Mouse (Mus musculus) kidney, adult 8-10 months (tissue): ENCODE measurements at regions not wholly inside any gene's neighbourhood (a gene's known extent, or its start where the extent isn't known, plus 50 kb on each side); places are given as distances from the start of the nearest gene placed in this dataset.
"Not testable (repeated sequence)": the region's sequence is repeated elsewhere in the genome, so short reads cannot be mapped to it uniquely, and the experiment has no call there.

Source experiments
- DNase-seq, 2 experiments: peaks; one replicate each; pipeline ENCODE4 v3.0.0; 2022

DNA sequence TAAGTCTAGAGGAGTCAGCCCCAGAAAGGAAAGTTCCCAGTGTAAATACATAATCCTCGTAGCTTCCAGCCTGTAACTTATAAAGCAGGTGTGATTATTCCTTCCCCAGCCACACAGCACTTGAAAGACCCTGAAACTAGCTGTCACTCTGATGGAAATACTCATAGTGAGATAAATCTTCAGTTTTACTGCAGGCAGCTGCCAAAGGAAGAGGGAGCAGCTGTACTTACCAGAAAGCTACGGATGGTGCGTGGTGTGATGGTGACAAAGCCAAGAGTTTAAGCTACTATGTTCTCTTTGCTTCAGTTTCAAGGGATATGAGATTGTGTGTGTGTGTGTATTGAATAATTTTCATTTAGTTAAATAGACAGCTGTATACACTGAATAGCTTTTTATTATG, 1007.1 kb downstream of the Robo2 start:
- DNase-seq, result no peak

DNA sequence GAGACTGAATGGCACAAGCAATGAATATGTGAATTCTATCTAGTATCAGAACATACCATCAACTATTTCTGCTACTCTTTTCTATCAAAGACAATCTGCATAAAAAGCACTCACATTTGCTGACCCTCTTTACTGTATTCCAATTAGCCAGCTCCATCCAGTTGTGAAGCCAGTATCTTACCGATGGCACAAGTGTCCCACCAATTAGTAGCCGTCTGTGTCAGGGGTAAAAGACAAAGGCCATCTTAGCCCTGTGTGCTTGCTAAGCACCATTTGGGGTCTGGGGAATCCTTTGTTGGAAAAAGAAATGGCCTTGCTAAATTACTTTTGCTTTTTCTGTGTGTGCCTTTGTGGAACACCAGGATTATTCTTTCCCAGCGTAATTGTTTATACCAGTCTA, 1007.5 kb downstream of the Robo2 start:
- DNase-seq, result no peak

DNA sequence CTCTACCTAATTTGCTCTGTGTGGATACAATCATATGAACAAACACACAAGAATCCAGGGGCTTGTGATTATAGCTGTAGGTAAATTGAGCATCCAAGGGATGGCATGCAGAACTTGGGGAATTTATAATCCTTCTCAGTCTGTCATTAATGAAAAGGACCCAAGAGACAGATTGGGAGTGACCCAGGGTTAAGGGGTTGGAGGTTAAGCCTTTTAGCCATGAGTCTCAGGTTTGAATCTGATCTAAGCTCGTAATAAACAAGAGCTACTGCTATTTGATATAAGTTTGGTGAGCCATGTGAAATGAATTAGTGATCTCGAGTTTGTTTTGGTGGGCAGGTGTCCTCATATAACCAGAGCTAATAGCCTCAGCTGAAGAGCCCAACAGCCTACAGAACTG, 1032.6 kb downstream of the Robo2 start:
- DNase-seq, result no peak

DNA sequence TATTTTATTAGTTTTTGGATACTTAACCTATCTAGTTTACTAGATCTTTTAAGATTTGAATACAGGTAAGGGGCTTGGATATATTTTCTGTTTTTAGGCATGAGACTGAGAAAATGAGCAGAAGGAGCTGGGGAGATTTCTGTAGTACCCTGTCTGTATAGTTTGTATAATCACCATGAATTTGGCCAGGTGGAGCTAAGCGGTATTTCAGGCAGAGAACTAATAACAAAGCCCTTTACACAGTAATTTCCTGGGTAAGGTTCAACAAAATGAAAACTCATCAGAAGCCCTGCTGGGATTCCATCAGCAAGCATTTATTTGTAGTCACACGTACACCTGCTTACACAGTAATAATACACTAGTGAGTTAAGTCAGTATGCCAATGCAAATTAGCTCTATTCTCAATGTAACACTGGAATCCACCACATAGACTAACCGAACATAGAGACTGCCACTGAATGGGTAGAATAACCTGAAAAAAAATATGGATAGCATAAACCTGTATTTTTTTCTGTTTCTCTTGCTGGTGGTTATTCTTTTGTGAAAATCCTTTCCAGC, 1036.9 kb downstream of the Robo2 start:
- no peak for DNase-seq

DNA sequence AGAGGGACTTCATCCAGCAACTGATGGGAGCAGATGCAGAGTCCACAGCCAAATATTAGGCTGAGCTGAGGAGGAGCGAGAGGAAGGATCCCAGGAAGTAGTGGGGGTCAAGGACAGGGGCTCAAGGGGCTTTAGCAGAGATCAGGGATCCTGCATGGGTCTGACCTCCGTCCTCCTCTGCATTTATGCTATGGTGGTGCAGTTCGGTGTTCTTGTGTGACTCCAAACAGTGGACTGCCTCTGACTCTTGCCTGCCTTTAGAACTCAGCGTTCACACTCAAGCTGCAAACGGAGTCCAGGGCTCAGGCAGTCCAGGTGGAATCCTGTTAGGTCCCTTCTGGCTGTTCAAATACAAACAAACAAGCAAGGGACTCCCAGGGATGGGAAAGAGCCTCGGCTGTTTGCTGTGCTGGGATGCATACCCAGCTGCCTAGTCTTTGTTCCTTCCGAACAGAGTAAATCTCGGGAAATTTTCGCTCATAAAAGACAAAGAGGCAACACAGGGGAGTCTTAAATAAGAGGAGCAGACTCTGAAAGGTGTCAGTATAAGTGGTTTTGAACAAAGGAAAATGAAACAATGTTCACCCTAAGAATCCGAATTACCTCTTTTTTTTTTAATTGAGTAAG, 1042.9 kb downstream of the Robo2 start:
- no peak for DNase-seq

DNA sequence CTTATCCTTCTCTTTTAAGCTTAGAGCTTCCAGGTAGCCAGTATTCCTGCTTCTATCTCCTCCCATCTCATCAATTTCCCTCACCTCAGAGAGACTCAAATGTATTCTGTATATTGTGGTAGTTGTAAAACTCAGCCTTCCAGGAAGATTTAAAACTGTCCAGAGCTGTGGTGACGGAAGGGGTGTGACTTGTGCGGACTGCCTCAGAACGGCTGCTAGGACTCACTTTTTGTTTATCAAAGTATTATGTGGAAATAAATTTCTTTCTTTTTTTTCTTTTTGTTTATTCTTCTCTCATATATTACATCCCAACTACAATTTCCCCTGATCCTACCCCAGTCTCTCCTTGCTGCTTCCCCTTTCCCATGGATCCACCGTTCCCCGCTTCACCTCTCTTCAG, 1043.7 kb downstream of the Robo2 start:
- no peak for DNase-seq

DNA sequence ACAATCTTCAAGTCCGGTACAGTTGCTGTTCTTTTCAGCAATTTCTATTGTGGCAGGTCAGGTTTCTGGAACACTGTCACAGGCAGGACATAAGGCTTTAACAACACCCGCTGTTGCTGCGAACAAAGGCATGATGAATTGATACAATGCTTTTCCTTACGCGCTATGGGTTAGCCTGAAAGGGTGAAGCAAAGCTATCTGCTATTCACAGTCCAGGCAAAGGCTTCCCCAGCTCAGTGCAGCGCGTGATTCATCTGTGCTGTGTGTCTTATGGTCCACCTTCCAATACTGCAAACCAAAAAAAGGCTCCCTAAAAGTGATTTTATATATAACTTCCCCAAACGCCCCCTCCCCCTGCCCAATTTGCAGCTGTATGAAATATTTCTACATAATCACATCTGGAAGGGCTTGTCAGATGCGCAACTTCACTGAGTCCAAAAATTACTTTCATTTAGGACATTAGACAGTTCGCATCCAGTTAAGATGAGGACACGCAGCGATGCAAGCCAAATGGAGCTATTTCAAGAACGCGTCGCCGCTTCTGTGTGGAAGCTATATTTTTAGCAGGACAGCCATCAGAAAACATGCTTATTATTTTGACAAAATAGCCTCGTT, 1044.3 kb downstream of the Robo2 start:
- DNase-seq, result no peak

DNA sequence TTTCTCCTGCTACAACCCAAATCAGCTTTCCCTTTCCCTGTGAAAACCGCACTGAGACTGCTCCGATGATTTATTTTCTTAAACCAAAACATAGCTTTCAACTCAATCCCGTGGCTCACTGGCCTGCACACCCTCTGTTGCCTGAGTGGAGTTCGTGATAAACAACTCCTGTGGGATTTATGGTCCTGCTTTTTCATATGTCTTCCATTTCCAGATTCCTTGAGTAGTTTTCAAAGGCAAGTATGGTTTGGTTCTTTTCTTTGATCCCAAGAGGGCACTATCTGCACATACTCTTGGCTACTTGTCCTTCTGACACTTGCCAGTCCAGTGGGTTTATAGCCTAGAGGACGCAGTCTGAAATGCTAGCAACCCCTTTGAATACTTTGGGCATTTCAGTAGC, 1042.6 kb downstream of the Robo1 start:
- DNase-seq, result no peak

DNA sequence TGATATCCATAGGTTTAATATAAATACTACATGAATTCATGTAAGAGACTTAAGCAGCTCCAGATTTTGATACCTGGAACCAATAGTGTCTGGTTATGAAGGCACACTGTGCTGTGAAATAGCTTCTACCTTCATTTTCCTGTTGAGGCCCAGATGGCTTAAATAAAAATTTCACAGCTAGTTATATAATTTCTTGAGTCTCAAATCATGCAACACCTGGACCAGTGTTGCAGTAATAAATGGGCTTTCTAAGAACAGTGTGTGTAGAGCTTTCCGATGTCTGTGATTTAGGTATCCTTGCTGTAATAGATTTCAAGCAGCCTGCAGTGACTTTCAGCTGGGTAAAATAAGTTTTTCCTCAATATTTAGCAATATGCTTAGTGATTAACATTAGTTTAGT, 1035.8 kb downstream of the Robo1 start:
- no peak for DNase-seq

DNA sequence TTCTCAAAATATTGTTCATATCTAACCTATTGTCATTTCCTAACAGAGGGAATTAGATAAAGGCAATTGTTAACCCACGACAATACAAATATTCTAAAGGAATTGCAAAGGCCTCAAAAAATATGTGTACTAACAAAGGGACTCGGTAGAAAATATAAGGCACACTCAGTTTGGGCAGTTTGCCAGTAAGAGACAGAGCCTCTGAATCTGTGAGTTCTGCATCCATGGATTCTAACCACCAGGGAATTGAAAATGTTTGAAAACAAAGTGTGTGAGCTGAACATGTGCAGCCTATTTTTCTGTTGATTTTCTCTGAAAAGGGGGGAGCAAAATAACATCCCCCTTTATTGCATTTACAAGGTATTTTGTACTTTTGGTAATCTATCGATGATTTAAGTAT, 1035.4 kb downstream of the Robo1 start:
- no peak for DNase-seq

DNA sequence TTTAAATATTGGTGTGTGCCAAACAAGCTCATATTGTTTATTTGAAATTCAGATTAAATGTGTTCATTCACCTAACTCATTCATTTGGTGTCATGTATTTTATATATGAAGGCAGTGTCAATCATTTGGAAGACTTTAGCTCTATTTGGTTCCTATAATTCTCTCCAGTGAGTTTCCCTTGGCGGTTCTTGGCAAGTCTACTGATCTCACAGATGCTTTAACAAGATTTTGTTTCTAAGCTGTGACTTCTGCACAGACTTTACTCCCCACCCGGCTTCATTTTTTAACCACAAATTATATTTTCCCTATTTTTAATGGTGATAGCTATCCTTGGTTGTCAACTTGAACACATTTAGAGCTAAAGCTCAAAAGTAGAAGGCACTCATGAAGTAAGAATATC, 1009.5 kb downstream of the Robo1 start:
- DNase-seq, result no peak

DNA sequence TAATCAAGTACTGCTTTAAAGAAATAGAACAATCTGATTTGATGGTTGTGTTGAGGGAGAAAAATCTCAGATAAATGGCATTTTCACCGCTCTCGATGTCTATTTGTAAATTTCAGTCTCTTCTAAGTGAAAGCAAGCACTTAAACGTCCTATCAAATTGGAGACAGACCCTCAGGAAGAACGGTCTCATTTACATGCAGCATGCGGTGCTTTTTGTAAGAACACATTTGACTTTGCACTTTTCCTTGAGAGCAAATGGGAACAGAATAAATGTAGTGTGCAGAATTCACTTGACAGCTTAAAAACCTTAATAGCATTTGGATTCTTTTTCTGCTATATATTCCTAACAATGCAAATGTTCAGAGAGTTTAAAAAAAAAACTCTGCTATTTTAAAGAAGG, 1002.0 kb downstream of the Robo1 start:
- no peak for DNase-seq

DNA sequence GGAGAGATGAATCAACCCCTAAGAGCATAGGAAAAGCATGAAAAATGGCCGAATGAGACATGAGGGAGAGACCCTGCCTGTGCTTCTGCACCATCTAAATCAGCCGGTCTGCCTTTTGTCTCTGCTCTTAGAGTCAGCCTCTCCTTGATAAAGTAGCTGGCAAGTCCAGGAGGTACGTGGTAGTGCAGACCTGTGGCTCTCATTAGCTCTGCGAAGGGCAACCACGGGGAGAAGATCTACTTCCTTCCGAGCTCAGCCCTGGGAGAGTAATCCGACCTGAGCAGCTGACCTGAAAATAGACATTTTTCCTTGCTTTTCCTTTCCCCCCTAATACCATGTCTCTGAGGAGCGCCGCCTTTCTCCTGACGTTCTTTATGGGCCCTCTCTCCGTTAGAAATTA, 971.8 kb downstream of the Robo1 start:
- DNase-seq, result no peak

DNA sequence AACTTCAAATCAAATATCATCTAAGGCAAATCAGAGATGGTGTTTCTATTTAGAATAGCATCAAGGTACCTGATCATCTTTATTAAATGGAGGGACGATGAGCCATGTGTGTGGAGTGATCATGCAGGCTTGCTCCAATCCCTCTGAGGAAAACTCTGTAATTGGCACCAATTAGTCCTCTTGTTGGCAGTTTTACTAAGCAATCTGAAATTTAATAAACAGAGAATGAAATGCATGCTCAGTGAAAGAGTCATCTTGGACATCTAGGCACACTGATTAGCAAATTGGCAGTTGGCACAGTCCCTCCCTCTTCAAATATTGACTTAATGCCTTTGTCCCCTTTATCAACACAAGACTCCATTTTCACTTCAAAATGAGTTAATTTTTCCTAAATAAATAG, 951.6 kb downstream of the Robo1 start:
- DNase-seq, result no peak

DNA sequence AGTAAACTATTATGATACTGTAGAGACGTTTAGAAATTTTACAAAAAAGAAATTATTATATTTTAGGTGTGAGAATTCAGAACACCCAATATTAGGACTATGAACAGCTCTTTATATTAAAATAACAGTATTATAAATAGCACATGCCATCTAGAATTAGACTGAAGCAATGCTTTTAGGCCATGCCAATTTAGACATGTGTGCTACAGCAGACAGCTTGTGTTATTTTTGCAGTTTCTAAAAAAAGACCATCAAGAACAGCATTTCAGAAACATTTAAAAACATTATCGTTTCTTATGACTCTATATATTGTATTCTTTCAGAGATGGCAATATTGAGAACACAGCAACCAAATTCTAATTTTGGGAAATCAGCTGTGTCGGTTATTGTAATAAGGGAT, 951.2 kb downstream of the Robo1 start:
- DNase-seq, result no peak

DNA sequence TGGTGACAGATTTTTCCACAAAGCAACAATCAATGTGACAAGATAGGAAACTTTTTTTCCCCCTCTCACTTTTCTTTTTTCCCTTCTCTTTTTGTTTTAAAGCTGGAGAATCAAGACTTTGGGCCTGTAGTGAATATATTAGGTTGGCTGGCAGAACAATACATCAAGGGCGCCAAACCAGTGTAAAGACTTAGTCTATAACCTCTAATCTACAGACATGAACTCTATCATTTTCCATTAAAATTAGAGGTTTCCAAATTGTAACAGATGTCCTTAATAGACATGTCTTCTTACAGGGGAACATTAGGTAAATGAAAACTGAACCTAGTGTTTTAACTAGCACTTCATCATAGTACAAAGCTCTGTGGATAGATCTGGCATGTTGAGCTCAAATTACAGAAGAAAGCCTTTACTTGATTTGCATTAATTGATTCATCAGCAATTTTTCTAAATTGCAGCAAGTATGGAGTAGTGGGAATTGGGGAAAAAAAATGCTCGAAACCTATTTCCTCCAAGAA, 937.0 kb downstream of the Robo1 start:
- no peak for DNase-seq

DNA sequence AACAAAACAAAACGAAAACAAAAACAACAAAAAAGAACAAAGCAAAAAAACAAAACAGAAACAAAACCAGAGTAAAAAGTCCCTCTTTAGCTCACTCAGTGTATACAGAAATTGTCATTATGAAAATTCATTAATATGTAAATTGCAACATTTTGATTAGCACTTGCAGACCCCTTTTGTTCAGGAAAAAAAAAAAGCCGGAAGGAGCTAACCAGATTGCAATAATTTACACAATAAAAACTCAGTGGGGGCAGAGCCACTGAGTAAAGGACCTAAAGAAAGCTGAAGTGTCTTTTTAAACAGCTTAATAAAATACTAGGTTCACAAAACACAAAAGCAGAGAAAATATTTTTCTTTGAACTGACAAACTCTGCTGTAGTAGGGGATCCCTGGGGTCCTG, 922.5 kb downstream of the Robo1 start:
- DNase-seq, result no peak

DNA sequence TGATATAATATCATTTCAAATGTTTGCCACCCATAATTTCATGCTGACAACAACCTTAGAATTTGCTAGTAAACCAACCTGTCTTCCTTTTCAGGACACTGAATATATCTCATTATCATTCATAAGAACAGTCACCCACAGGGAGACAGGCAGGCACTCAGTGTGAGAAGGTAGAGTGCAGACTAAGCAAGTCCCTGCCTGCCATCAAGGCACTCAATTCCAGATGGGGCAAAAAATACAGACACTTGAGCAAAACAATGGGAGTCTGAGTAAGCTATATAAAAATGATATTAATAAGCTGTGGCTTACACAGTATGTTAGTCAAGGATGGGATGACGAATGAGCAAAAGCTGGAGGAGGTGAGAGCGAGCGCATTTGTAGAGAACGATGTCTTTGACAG, 909.4 kb downstream of the Robo1 start:
- no peak for DNase-seq

DNA sequence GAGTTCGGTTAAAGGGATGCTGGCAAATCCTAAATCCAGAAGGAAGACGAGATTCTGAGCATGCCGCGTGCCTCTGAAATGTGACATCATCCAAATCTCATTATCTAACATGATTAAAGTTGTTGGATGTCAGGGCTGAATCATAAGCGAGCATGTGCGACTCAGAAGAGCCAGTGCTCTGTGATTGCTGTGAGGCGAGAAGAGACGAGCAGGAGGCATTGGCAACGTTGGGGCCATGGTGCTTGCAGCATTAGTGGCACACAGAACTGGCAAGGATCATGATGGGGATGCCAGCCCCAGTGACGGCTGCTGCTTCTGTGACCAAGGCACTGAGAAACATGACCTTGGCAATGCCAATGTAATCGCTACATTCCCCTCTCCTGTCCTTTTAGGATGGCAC, 895.4 kb downstream of the Robo1 start:
- no peak for DNase-seq

DNA sequence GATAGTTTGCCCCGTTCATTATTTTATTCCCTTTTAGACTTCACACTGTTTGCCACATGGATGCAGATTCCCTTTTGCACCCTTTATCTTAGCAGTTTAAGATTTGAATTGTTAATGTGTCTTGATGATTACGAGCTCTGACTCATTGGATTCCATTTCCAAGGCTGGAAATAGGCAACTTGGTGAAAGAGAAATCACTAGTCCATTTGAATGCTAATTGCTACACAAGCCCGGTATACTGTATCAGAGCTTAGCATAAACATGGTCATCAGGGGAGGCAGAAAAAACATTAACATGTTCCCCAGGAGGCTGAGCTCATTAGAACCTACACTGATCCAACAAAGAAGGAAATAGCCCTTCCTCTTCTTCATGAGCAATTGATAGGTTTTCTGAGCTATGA, 892.9 kb downstream of the Robo1 start:
- no peak for DNase-seq

DNA sequence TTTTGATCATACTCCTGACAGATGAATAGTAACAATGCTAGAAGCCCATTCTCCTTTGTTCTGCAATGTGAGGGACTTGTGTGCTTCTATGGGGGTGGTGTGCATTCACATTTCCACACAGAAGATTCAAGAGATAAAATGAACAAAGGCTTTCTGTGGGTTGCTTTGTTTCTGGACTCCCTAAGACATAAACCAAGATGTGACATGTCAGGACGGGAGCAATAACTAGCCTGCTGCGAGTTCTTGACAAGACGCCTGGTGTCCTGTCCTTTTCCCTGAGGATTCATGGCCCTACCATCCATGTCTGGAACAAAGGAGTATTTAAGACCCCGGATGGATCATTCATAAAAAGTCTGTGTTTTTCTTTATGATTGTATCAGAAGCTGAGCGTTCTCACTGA, 874.7 kb downstream of the Robo1 start:
- no peak for DNase-seq

DNA sequence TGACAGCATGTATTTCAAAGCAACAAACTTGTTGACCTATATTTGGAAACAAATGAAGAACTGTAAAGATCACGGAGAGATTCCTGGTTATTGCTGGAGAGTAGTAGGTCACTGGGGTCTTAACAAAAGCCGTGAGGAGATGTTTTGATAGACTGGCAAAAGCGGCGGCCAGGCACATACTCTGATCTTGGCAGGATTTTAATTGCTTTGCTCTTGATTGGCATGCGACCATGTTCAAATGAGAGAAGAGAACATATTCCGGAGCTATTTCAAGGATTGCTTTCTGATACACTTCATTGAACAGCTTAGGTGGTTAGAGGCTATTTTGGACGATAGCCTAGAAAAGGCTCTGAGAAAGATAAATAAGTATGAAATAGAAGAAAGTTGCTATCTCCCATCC, 874.2 kb downstream of the Robo1 start:
- DNase-seq, result no peak

DNA sequence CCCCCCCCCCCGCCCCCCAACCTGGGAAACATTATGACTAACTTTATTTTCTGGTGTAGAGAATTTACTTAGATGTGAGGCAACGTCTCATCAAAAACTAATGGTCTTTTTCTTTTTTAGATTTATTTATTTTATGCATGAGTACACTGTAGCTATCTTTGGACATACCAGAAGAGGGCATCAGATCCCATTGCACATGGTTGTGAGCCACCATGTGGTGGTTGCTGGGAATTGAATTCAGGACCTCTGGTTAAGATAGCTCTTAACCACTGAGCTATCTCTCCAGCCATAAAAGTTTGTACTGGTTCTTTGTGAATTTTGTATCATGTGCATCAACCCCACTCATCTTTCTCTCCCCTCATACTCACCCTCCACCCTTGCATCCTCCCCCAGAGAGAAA, 847.3 kb downstream of the Robo1 start:
- DNase-seq, result peak in 1 of 2 experiments; percentile 4

DNA sequence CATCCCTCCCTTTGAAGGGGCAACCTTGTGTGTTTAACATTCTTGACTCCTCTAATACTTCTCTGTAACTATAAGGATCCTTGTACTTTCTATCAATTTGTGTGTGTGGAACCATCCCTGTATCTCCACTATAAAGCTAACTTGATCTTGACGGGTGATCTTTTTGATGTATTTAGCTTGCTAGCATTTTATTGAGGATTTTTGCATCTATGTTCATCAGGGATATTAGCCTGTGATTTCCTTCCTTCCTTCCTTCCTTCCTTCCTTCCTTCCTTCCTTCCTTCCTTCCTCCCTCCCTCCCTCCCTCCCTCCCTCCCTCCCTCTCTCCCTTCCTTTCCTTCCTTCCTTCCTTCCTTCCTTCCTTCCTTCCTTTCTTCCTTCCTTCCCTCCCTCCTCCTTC, 819.8 kb downstream of the Robo1 start:
- not testable (repeated sequence) for DNase-seq

DNA sequence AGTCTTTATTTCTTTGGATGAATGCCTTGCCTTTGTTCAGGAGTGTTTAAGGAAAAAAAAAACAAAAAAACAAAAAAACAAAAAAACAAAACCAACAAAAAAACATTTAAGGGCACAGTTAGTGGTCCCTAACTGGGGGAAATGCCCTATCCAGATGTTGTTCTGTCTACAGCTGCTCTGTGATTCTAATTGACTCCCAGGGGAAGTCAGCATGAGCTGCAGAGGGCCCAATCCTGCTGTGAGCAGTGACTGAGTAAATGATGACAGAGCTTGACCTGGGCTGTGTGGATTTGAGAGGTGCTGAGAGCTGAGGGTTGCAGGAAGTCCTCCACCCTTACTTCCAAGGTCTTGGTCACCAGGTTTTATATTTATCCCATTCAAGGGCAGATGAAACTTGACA, 812.5 kb downstream of the Robo1 start:
- DNase-seq, result no peak
